Mouse (Mus musculus): ENCODE data around the gene Hyal2. TPM values are rescaled to one million over a fixed set of nuclear protein-coding genes. Genes with fewer than 3 reads are reported as not detected.
A peak's percentile ranks its signal among the peaks of the same experiment; 100 is the strongest.

Gene Hyal2
- polyA plus RNA-seq (2016; fragmentation: Nextera tagmentation; extraction: Ambion mirVana): 127 and 128 TPM in 2 replicates

GRCm38 (mm10) chr9:107567702-107568319 lies at the start of gene Hyal2:
Gene Hyal2, plus strand, starts transcription at chr9:107567945.
- ATAC-seq (ENCODE audit: insufficient number of reproducible peaks, insufficient read depth, low FRiP score, low TSS enrichment, low read depth): no peak
- Histone ChIP-seq H3K4me1 (replicated peaks) (peaks cover 49% of the 10 kb centered on the region), H3K27ac (peak within 1 kb of the TSS; percentile 90), H3K4me2 (peak within 1 kb of the TSS; percentile 96), H3K36me3 (peaks cover 49% of the 10 kb centered on the region), H3K4me3 (replicated peaks) (peak within 1 kb of the TSS; percentile 81), H3K9ac (replicated peaks) (peak within 1 kb of the TSS; percentile 88), H3K9me3 (no peaks in the 10 kb centered on the region), H3K27me3 (no peaks in the 10 kb centered on the region)
- 7% methylated on average over 18 of the region's 18 CpGs for WGBS

DNA sequence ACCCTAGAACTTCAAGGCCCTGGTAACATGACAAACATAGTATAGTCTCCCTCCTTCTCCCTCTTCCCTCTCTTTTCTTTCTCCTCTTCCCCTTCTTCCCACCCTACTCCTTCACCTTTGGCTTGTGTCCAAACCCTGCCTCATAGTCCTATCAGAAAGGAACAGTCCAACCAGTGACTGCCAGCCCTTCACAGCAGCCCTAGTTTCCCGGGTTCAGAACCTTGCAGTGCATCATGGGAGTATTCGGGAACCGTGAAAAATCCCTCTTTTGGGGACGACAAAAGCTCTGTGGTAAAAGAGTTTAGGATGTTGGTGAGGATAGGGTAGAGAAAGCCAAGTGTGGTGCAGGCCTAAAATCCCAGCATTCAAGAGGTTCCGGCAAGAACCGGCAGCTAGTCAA lies 47.4 kb upstream of the Hyal2 start:
- H3K36me3 ChIP-seq: no peaks in the 10 kb centered on the region
- H3K4me2 ChIP-seq: no peak overlapping the region
- H3K27ac ChIP-seq: no peak overlapping the region
- H3K27me3 ChIP-seq: peaks cover 61% of the 10 kb centered on the region
- no peak for ATAC-seq (ENCODE audit: insufficient number of reproducible peaks, insufficient read depth, low FRiP score, low TSS enrichment, low read depth)
- no peak overlapping the region for H3K4me3 ChIP-seq (replicated peaks)
- WGBS: 70% methylated on average over 6 of the region's 6 CpGs
- peaks cover 24% of the 10 kb centered on the region for H3K4me1 ChIP-seq (replicated peaks)
- no peaks in the 10 kb centered on the region for H3K9me3 ChIP-seq
- no peak overlapping the region for H3K9ac ChIP-seq (replicated peaks)

DNA sequence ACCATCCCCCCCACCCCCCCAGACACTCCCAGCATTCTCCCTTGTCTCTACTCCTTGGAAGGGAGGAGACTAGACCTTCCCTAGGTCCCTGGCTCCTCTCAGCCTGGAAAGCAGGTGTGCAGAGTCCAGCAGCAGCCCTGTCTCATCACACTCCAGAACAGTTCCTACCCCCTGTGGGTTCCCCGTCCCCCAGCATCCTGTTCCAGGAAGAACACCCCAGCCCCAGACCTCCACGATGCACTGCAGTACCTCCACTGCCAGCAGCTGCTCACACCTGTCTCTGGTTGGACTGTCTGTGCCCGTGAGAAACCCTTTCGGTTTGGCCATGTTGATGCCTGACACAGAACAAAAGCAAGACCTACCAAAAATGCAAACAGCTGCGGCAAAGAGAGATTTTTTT lies 46.6 kb upstream of the Hyal2 start:
- Histone ChIP-seq H3K36me3 (no peaks in the 10 kb centered on the region), H3K9ac (replicated peaks) (no peak overlapping the region), H3K9me3 (no peaks in the 10 kb centered on the region), H3K27me3 (peaks cover 70% of the 10 kb centered on the region), H3K4me2 (peak overlapping the region; percentile 48; the same call in 1 of the 2 replicates), H3K4me1 (replicated peaks) (peaks cover 24% of the 10 kb centered on the region), H3K27ac (0 out of 2 replicates have a peak overlapping the region, but pooled peaks have one; percentile 56), H3K4me3 (replicated peaks) (no peak overlapping the region)
- ATAC-seq (ENCODE audit: insufficient number of reproducible peaks, insufficient read depth, low FRiP score, low TSS enrichment, low read depth): peak; percentile 12; the same call in 1 of the 2 replicates
- 49% methylated on average over 5 of the region's 5 CpGs for WGBS

GRCm38 (mm10) chr9:107521711-107522399 lies 45.9 kb upstream of the Hyal2 start:
- H3K4me1 ChIP-seq (replicated peaks): peaks cover 31% of the 10 kb centered on the region
- no peaks in the 10 kb centered on the region for H3K36me3 ChIP-seq
- peak overlapping the region; percentile 48 for H3K4me2 ChIP-seq
- 0 out of 2 replicates have a peak overlapping the region, but pooled peaks have one; percentile 7 for H3K27ac ChIP-seq
- peak overlapping the region; percentile 42; the same call in 1 of the 2 replicates for H3K9ac ChIP-seq (replicated peaks)
- ATAC-seq (ENCODE audit: insufficient number of reproducible peaks, insufficient read depth, low FRiP score, low TSS enrichment, low read depth): peak; percentile 27; the same call in 1 of the 2 replicates
- 26% methylated on average over 25 of the region's 25 CpGs for WGBS
- H3K9me3 ChIP-seq: no peaks in the 10 kb centered on the region
- peaks cover 73% of the 10 kb centered on the region for H3K27me3 ChIP-seq
- peak overlapping the region; percentile 11; the same call in 1 of the 2 replicates for H3K4me3 ChIP-seq (replicated peaks)

DNA sequence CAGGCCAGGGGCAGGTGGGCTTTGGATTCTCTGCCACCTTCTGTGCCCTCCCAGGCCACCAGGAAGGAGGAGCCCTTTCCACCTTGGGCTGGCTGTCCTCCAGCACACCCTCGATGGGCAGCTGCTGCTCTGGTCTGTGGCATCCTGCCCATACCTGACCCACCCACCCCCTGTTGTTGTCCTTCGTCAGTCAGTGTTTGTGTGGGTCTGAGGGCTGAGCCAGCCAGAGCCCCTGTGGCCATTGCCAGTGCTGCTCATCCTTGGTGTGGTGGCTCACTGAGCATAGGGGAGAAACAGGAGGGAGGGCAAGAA lies 45.4 kb upstream of the Hyal2 start:
- peak overlapping the region; percentile 48 for H3K4me2 ChIP-seq
- ATAC-seq (ENCODE audit: insufficient number of reproducible peaks, insufficient read depth, low FRiP score, low TSS enrichment, low read depth): 0 out of 2 replicates have a peak, but pooled peaks have one; percentile 1

DNA sequence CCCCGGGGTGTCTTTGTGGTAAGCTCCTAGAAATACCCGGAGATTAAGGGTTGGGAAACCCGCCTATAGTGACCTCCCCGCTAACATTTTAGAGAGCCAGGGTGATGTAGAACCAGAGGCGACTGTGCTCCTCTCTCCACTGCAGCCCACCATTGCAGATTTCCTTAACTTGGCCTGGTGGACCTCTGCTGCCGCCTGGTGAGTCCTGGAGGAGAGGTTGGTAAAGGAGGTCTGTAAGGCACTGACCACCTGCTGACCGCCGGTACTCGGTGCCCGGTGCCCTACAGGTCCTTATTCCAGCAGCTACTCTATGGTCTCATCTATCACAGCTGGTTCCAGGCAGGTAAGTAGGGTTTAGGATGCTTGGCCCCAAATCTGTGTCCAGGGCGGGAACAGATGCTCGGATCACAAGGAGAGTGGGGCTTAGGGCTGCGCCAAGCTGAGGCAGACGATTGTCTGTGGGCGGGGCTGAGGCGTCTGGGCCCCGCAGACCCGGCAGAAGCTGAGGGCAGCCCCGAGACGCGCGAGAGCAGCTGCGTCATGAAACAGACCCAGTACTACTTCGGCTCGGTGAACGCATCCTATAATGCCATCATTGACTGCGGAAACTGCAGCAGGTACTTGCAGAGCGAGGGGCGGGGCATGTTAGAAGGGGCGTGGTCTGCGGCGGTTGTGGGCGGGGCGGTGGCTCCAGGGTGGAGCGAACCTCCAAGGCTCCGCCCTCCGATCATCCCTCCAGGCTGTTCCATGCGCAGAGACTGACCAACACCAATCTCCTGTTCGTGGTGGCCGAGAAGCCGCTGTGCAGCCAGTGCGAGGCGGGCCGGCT lies 41.3 kb upstream of the Hyal2 start:
- ATAC-seq (ENCODE audit: insufficient number of reproducible peaks, insufficient read depth, low FRiP score, low TSS enrichment, low read depth): peak; percentile 45; the same call in 1 of the 2 replicates
- WGBS: 5% methylated on average over 44 of the region's 44 CpGs
- Histone ChIP-seq H3K4me3 (replicated peaks) (peak overlapping the region; percentile 39), H3K4me1 (replicated peaks) (peaks cover 34% of the 10 kb centered on the region), H3K9me3 (no peaks in the 10 kb centered on the region), H3K27me3 (peaks cover 74% of the 10 kb centered on the region), H3K27ac (no peak overlapping the region), H3K4me2 (peak overlapping the region; percentile 65), H3K9ac (replicated peaks) (no peak overlapping the region), H3K36me3 (no peaks in the 10 kb centered on the region)

More for the DNA sequence above, 45.4 kb upstream of the Hyal2 start:
- H3K36me3 ChIP-seq: no peaks in the 10 kb centered on the region
- H3K9ac ChIP-seq (replicated peaks): peak overlapping the region; percentile 42; the same call in 1 of the 2 replicates
- H3K4me1 ChIP-seq (replicated peaks): peaks cover 36% of the 10 kb centered on the region
- 56% methylated on average over 2 of the region's 2 CpGs for WGBS
- no peaks in the 10 kb centered on the region for H3K9me3 ChIP-seq
- H3K27me3 ChIP-seq: peaks cover 73% of the 10 kb centered on the region
- H3K27ac ChIP-seq: no peak overlapping the region
- 0 out of 2 replicates have a peak overlapping the region, but pooled peaks have one; percentile 11 for H3K4me3 ChIP-seq (replicated peaks)

GRCm38 (mm10) chr9:107533791-107534407 lies 33.8 kb upstream of the Hyal2 start, which contains the start of gene Tmem115:
Gene Tmem115, plus strand, starts transcription at chr9:107533945.
- H3K9me3 ChIP-seq: no peaks in the 10 kb centered on the region
- peaks cover 8% of the 10 kb centered on the region; the same call in 1 of the 2 replicates for H3K27me3 ChIP-seq
- peak within 1 kb of the TSS; percentile 99 for H3K4me2 ChIP-seq
- peak within 1 kb of the TSS; percentile 81 for H3K9ac ChIP-seq (replicated peaks)
- peaks cover 25% of the 10 kb centered on the region for H3K36me3 ChIP-seq
- peak within 1 kb of the TSS; percentile 60; the same call in 1 of the 2 replicates for H3K27ac ChIP-seq
- ATAC-seq (ENCODE audit: insufficient number of reproducible peaks, insufficient read depth, low FRiP score, low TSS enrichment, low read depth): peak; percentile 99
- peak within 1 kb of the TSS; percentile 76 for H3K4me3 ChIP-seq (replicated peaks)
- peaks cover 27% of the 10 kb centered on the region for H3K4me1 ChIP-seq (replicated peaks)
- under 1% methylated on average over 48 of the region's 48 CpGs for WGBS

GRCm38 (mm10) chr9:107534408-107535202 lies 33.1 kb upstream of the Hyal2 start:
- Histone ChIP-seq H3K4me3 (replicated peaks) (peak overlapping the region; percentile 76), H3K27me3 (peaks cover 8% of the 10 kb centered on the region; the same call in 1 of the 2 replicates), H3K4me2 (peak overlapping the region; percentile 99), H3K9ac (replicated peaks) (peak overlapping the region; percentile 81), H3K36me3 (peaks cover 32% of the 10 kb centered on the region), H3K4me1 (replicated peaks) (peaks cover 27% of the 10 kb centered on the region), H3K9me3 (no peaks in the 10 kb centered on the region), H3K27ac (peak overlapping the region; percentile 60; the same call in 1 of the 2 replicates)
- WGBS: under 1% methylated on average over 40 of the region's 40 CpGs
- ATAC-seq (ENCODE audit: insufficient number of reproducible peaks, insufficient read depth, low FRiP score, low TSS enrichment, low read depth): no peak

- no peak overlapping the region for H3K4me2 ChIP-seq
- H3K4me1 ChIP-seq (replicated peaks): peaks cover 46% of the 10 kb centered on the region
- H3K9me3 ChIP-seq: no peaks in the 10 kb centered on the region
- H3K9ac ChIP-seq (replicated peaks): no peak overlapping the region
- 95% methylated on average over 7 of the region's 7 CpGs for WGBS
- H3K4me3 ChIP-seq (replicated peaks): no peak overlapping the region
- H3K36me3 ChIP-seq: peaks cover 39% of the 10 kb centered on the region
- no peak for ATAC-seq (ENCODE audit: insufficient number of reproducible peaks, insufficient read depth, low FRiP score, low TSS enrichment, low read depth)
- no peaks in the 10 kb centered on the region for H3K27me3 ChIP-seq
- H3K27ac ChIP-seq: no peak overlapping the region
Observed at GRCm38 (mm10) chr9:107538231-107538630, 29.5 kb upstream of the Hyal2 start.

DNA sequence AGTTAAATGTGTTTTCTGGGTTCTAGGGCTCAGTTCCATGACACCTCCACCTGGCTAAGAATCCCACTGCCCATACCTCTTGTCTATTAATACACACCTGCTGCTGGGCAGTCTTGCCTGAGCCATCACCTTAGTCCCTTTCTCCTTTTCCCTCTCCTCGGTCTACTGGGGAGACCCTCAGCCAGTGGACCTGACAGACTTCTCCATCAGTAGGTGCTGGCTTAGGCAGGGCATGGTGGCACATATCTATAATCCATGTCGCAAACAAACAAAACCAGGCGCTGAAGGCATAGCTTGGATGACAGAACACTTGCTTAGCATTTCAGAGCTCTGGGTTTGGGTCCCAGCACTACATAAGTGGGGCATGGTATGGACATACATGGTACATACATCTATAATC lies 29.0 kb upstream of the Hyal2 start:
- no peaks in the 10 kb centered on the region for H3K27me3 ChIP-seq
- H3K36me3 ChIP-seq: peaks cover 44% of the 10 kb centered on the region
- no peak for ATAC-seq (ENCODE audit: insufficient number of reproducible peaks, insufficient read depth, low FRiP score, low TSS enrichment, low read depth)
- H3K4me1 ChIP-seq (replicated peaks): peaks cover 46% of the 10 kb centered on the region
- H3K9ac ChIP-seq (replicated peaks): no peak overlapping the region
- WGBS: 92% methylated on average over 3 of the region's 3 CpGs
- H3K9me3 ChIP-seq: no peaks in the 10 kb centered on the region
- no peak overlapping the region for H3K4me3 ChIP-seq (replicated peaks)
- H3K4me2 ChIP-seq: no peak overlapping the region
- no peak overlapping the region for H3K27ac ChIP-seq

All from limb, embryonic 12.5 days (tissue).